Mouse (Mus musculus) kidney, adult 8-10 months (tissue): ENCODE results near the gene Phip.

Experiments
- DNase-seq, 2 experiments: peaks; one replicate each; pipeline ENCODE4 v3.0.0; 2022

Gene Phip

GRCm38 (mm10) chr9:82867698-82868097 lies 107.6 kb downstream of the Phip start:
- DNase-seq: peak in 1 of 2 experiments; percentile 13

DNA sequence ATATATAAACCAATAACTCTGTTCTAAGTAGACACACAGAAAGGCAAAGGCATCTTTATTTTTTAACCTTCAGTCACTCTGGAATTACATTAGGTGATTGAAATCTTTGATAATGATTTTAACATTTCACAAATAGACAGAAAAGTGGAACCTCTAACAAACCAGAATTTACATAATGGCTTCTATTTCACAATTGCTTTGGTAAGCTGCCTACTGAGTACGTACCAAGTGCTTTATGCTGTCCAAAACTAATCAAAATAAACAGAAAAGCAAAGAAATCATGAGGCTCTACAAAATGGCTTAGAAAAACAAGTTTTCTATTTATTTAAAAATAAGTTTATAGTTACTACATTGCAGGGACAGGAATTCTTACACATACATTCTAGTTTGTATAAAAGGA lies 109.2 kb downstream of the Phip start:
- no peak for DNase-seq

DNA sequence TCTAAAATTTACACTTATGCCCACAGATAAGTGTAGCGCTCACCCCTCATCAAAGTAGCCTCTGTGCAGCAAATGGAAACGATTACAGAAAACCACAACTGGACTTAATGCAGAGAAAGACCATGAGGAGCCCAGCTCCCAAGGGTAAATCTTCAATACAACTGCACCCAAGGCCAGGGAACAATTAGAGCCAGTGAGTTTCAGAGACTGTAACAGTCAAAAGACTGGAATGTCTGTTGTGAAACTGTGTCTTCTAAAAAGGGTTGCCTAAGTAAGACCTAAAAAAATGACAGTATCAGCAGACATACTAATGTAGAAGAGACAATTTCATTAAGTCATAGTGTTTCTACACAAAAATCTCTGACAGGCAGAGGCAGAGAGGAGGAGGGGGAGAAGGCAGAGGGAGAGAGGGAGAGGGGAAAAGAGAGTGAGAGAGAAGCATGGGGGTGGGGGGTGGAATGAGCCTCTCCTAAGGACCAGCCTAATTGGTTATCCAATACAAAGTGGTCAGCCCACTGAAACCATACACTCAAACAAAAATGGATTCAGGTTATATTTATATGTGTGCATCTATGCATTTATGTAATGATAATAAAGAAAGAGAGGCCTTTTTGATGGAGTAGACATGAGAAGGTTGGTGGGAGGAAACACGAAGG lies 113.4 kb downstream of the Phip start:
- no peak for DNase-seq

GRCm38 (mm10) chr9:82861316-82861715 lies 114.0 kb downstream of the Phip start:
- no peak for DNase-seq

DNA sequence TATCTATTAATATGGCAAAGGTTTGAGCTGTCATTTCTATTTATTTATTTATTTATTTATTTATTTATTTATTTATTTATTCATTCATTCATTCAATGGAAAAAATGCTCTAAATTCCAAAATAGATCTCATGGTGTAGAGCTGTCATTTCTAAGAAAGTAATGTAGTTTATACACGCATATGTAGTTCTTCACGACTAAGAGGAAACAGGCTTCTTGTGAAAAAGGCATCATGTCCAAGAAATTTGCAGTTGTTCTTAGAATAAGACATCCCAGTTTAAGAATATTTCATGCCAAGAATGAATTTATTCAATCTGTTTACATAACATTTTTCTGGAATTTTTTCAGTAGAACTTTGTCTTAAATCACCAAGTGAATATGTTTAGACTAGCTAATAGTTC lies 114.5 kb downstream of the Phip start:
- no peak for DNase-seq

GRCm38 (mm10) chr9:82856241-82856640 lies 119.1 kb downstream of the Phip start:
- DNase-seq: no peak

DNA sequence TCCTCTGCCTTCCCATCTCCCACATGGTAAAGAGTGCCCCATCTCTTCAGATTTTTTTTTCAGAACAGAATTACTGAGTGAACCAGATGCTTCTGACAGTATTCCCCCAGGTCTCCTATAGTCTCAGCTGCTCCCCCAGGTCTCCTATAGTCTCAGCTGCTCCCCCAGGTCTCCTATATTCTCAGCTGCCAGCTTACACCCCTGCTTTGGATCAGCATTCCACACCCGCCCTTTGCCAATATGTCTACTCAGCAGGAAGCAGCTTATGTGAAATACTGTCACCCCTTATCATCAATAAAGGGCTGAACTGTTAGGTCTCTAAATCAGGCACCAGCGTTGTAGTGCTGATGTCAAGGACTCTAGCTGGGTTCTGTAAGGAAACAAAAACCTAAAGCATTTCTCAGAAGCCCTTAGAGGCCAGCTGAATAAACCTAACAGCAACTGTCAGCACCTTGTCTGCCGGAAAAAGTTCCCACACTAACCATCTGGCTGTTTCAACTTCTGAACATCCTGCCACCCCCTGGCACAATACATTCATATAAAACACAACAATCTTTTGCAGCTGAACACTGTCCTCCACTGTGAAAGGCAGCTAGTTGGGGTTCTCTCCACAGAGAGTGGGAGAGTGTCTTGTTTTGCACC lies 120.2 kb downstream of the Phip start:
- no peak for DNase-seq

DNA sequence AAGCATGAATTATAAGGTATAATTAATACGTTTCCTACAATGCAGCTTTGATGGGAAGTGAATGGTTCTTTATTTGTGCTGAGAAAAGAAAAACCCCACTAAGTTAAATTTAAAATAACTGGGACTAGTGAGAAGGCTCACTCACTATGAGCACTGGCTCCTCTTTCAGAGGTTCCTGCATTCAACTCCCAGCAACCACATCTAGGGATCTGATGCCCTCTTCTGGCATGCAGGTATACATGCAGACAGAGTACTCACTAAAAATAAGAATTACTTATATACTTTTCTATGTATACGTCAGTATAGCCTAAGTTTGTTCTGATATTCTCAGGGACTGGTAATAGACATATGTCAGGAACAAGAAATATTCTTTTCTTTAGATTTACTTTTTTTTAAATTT lies 121.3 kb downstream of the Phip start:
- no peak for DNase-seq

DNA sequence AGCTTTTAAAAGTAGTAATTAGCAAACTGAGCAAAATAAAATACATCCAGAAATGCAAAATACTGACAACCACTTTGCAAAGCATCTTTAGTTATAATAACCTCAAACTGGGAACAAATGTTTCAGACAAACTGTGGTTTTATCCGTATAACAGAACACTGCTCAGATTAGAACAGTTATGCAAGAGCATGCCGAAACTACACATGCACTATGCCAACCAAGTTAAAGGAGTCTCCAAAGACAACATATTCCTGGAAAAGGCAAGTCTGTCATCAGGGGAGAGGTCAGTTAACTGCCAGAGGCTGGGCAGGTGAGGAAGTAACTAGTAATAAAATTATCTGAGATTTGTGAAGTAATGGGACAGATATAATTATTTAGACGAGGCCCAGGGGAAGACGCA lies 132.6 kb downstream of the Phip start:
- no peak for DNase-seq

GRCm38 (mm10) chr9:82835921-82836320 lies 139.4 kb downstream of the Phip start:
- peak; percentile 10 to 44 for DNase-seq

DNA sequence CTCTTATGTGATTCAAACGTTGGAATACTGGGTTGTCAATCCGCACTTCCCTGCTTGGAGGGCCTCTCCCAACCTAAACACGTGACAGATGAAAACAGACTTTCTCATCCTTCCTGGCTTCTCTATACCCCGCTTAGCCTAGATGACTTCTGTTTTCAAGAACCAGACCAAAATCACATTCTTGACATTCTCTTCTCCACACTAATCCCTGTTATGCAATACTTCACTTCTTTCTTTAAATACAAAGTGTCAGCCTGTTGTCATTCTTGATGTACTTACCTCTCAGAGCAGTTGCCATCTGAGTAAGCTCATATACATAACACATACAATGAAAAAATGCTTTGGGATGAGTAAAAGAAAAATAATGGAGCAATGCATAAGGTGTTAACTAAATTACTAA lies 143.4 kb downstream of the Phip start:
- DNase-seq: no peak

DNA sequence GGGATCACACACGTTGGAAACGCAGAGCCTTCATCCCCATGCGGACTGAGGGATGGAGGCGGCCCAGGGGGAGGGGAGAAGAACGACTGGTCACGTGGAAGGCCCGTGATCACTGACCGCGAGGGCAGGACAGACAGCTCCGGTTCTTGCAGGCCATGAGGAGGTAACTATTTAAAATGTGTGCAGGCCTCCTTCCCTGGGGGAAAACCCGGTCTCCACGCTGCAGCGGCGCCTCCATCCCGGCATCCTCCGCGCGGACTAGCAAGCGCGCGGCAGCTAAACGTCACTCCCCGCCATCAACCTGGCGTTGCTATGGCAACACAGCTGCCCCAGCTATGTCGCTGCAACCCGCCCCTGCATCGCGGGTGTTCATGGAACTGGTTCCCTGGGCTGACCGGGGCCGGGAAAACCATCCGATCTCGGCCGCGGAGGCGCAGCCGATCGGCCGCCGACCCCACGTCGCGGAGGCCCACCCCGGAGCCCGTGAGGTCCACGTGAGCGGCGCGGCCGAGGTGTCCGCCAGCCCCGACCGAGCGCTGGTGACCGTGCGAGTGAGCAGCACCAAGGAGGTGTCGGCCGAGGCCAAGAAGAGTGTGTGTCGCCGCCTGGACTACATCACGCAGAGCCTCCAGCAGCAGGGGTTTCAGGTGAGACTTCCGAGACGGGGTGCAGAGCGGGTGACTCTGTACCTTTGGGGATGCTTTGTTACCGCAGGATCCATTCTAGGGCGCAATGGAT lies 145.5 kb downstream of the Phip start:
- peak; percentile 86 to 88 for DNase-seq

- no peak for DNase-seq
Observed at GRCm38 (mm10) chr9:82829007-82829689, 146.2 kb downstream of the Phip start, which contains the start of gene Irak1bp1. TSS of gene Irak1bp1 (plus strand) at chr9:82829540.

GRCm38 (mm10) chr9:82826426-82826825 lies 148.9 kb downstream of the Phip start:
- no peak for DNase-seq
